Mouse (Mus musculus) T-helper 17 cell (primary cell): ENCODE results near the gene Aebp2.

ENCODE experiments used
- in situ Hi-C, 2 experiments: fragments of 300-600 bp; cut with MboI, MseI; formaldehyde crosslinking; loops; 1 replicate in 1 of 2; 2 replicates in 1 of 2; pipeline ENCODE4 v1.15.1; 2025; ENCODE audit warnings: high pct_unique_total_duplicates in 2 of 2

Gene Aebp2

DNA sequence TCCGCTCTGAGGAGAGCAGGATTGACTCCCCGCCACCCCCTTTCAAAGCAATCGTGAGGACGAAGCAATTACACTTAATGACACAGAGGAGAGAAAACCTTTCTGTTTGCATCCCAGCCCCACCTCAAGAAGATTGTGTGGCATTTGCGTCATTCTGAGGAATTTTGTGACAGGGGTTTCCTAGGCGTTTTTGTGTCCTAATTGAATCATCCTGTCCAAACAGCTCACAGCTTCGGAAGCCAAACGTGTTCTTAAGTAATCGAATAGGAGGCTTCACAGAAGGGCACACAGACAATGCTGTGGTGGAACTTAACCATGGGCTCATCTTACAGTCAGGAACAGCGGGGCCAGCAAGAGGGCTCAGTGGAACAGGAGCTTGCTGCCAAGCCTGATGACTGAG is 15.9 kb upstream of the Aebp2 start:
- in situ Hi-C loops: no loop called here

DNA sequence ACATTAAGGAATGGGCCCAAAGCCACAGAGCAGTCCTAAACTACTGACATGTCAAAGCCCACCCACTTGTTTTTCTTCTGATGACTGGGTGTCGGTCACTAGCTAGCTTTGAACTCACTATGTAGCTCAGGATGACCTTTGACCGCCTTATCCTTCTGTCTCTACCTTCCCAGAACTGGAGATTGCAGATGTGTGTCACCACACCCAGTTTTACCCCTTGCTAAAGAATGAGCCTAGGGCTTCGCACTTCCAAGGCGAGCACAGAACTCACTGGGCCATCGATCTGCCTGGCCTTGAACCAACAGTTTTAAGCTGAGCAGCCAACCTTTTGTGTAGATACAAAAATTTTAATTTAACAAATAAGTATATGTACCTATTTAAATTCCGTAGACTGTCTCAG is 13.8 kb upstream of the Aebp2 start:
- in situ Hi-C loops: no loop called here

DNA sequence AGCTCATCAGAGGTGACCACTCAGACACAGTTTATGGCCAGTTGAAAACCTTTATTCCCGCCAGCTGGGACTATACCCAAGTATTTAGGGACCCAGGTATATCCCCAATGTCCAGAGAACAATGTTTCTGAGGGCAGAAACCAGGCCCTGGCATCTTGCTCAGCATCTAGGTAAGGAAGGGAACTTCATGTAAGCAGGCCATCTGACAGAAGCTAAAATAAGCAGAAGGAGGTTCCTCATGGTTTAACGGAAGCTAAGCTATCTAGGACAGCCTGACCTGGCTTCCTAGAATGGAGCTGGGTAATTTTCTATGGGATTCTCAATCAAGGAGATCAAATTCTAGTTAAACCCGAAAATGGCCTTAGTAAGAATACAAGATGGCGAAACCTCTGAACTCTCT is 12.9 kb upstream of the Aebp2 start:
- in situ Hi-C loops: no loop called here

DNA sequence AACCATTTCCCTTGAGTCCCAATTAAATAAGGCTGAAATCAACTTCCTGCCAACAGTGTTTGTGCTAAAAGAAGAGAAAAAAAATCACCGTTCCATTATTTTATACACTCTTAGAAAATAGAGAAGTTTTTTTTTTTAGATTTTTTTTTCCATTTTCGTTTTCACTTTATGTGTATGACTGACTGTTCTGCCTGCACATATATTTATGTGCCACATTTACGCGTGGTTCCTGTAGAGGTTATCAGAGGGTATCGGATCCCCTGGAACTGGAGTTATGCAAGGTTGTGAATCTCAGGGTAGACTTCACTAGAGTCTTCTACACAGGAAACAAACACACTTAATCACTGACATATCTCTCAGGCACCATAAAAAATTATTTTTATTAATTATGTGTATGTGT is 12.3 kb upstream of the Aebp2 start:
- in situ Hi-C loops: no loop called here

DNA sequence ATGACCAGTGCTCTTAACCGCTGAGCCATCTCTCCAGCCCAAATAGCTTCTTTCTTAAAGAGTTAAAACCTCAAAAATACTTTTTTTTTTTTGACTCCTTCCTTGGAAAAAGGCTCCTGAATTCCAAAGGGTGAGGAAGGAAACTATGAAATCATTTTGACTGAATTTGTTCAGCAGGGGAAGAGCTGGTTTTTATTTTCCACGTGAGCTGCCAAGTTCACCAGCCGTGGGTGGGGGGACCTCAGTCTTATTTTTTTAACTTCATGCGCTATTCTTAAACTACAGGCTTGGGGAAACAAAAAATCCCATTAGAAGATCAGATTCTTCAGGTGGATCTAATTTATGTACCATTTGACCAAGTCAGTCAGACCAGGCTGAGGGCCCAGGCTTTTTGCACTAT is 11.2 kb upstream of the Aebp2 start:
- in situ Hi-C loops: no loop called here

DNA sequence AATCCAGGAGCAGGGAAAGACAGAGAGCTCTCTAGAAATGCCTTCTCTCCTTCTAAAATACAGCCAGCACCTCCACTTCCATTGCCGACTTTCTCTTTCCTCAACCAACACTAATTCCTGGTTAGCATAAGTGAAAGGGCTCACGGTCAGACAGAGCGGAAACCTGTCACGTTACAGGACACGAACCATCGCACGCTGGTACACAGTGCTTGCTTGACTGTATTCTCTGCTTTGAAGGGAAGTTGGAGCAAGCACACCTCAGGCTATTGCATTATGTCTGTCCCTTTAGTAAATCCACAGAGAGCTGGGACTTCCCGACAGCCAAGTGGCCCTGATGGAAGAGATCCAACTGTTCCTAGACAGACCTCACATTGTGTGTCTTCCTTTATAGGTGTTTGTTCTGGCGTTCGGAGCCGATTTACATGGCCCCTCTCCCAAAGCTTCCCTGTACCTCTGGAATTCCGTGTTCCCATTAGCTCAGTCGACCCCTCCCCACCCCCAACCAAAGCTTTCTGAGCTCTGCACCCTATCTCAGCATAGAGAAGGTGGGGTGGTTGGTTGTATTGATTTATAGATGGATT is 10.5 kb upstream of the Aebp2 start:
- in situ Hi-C loops: no loop called here

DNA sequence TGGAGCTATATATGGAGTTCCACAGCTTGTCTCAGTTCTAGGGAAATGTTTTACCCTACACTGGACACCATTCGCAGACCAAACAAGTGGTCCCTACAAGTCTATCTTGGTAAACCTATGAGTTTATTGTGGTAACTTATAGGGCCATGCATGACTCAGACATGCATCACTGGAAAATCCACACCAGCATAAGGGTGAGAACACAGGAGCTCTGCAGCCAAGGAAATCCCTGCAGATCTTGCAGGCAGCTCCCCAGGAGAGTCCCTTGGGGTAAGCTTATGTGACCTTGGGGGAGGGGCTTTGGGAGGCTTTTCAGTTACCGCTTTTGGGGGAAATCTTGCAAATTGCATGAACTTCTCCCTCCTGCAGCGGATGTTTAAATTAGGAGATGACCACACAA is 8.6 kb upstream of the Aebp2 start:
- in situ Hi-C loops: no loop called here

DNA sequence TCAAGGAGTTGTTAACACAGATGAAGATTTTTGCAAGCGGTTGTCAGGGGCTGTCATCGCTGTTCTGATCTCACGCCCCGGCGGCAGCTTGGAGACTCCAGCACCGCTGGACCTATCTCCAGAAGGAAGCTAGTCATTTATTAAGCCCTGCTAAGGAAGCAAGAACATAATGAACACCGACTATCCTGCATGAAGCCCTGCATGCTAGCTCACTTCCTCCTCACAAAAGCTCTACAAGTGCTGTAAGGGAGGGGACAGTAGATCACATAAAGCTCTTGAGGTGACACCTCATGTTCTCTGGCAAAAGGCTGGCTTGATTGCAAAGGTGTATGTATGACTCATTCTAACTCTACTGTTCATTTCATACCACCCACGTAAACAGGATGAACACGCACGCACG is 7.8 kb upstream of the Aebp2 start:
- in situ Hi-C loops: no loop called here

DNA sequence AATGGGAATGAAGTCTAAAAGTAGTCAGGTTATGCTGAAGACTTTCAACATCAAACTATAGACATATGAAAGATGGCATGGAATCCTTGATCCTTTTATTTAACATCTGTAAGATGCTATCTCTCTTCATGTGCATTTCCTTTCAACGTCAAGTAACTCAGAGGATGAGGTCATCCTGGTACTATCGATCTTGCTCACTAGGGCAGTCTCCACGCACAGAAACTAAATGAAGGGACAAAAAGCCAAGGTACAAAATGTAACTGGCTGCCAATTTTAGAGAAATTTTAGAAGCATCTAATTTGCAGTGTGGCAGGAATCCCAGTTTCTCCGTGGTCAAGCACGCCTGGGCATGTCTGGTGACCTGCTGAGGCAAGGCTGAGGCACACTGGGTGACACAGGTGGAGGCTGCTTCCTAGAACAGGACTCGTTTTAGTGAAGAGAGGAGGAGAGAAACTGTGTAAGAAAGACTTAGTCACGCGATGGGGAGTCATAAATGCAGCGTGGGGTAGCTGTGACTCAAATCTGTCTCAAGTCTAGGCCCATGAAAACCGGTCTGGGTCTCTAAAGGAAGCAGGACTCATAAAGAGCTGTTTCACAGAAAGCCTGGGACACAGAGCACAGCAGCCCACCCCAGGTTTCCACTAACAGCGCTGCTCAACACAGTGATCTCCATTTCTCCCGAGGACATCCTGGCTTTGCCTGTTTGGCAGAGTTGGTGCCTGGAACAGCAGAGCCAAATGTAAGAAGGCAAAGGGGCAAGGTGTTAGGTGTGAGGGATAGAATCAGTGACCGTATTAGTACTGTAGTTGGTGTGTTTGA is 1.7 kb upstream of the Aebp2 start:
- in situ Hi-C loops: no loop called here

DNA sequence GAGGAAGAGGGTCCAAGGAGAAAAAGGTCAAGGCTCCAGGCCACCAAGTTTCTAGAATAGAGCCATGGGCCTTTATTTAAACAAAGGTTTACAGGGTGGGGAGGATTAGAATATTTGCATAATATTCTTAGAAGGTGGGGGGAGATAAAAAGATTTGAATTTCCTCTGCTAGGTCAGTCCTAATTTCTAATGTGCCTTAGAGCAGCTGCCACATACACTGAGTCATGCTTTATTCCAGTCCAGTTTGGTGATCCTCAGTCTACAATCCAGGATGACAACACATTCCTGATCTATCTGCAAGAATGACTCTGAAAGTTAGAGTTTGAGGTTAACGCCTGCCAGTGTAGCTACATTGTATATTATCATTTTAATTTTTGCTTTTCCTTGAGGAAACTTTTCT is 841 bp upstream of the Aebp2 start:
- in situ Hi-C loops: no loop called here

DNA sequence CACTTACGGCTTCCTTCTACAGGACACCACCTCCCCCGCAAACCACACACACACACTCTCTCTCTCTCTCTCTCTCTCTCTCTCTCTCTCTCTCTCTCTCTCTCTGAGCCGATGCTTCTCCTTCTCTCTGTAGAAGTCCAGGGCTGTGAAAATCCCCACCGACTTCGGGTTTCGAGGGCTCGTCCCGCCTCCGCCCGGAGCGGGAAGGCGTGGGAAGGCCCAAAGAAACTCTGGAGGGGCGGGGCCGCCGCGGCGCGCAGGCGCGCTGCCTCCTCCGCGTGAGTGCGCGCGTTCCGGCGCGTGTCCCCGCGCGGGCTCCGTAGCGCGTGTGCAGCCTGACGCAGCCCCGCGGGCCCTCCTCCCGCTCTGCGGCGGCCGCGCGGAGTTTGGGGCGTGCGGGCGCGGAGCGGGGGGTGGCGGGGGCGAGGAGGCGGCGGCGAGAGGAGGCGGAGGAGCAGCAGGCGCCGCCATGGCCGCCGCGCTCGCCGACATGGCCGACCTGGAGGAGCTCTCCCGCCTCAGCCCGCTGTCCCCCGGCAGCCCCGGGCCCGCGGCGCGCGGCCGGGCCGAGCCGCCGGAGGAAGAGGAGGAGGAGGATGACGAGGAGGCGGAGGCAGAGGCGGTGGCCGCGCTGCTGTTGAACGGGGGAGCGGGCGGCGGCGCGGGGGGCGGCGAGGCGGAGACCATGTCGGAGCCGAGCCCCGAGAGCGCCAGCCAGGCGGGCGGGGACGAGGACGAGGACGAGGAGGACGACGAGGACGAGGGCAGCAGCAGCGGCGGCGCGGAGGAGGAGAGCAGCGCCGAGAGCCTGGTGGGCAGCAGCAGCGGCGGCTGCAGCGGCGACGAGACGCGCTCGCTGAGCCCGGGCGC is 998 bp downstream of the Aebp2 start:
- in situ Hi-C loops: no loop called here

DNA sequence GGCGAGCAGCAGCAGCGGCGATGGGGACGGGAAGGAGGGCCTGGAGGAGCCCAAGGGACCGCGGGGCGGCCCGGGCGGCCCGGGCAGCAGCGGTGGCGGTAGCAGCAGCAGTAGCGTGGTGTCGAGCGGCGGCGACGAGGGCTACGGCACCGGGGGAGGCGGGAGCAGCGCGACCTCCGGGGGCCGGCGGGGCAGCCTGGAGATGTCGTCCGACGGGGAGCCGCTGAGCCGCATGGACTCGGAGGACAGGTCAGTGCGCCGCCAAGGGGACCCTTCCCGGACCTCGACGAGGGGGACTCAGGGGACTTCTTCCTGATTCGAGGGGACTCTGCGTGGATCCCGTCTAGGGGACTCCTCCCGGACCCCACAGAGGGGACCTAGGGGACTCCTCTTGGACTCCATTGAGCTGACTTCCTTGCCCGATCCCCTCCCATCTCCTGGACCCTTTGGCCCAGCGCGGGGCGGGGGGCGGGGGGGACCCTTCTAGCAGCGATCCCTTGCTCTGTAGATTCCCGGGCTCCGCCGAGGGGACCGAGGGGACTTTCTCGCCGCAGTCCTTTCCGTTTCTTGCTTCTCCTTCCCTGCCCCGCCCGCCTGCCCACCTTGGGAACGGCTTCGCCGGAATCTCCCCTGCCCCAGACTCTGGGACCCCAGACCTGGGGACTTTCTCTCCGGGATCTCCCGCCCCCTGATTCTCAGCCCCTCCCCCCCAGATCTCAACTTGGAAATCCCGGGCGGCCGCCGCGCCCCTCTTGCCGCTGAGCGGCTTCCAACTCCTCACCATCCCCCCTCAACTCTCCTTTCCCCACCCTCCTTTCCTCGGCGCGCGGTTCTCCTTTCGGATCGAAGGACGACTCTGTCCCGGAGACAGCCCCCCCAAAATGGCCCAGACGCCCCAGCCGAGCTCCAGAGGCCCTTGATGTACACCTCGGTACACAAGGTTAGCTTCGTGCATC is 1.9 kb downstream of the Aebp2 start:
- in situ Hi-C loops: no loop called here

DNA sequence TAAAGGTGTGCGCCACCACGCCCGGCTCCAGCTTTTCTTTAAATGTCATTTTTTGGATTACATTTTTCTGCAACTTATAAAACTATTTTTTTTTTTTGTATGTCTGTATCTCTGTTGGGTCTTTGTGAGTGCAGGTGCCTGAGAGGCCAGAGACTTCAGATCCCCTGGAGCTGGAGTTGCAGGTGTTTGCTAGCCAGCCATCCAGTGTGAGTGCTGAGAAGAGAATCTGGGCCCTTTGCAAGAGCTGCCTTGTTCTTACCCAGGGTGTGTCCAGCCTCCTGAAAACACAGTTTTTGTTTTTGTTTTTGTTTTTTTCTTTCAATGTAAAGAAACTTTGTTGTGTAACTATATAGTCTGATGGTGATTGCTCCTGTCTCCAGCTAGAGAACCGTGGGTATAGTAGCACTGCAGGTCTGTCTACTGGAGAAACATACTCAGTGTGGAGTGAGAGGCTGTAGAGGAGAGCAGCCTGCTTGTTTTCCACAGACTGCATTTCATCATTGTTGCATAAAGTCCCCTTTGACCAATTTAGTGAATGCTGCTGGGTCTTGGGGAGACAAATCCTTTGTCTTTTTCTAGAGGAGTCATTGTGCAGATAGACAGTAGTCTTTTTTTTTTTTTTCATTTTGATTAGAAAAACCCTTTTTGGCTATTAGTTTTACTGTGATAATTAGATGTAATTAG is 6.9 kb downstream of the Aebp2 start:
- in situ Hi-C loops: no loop called here

DNA sequence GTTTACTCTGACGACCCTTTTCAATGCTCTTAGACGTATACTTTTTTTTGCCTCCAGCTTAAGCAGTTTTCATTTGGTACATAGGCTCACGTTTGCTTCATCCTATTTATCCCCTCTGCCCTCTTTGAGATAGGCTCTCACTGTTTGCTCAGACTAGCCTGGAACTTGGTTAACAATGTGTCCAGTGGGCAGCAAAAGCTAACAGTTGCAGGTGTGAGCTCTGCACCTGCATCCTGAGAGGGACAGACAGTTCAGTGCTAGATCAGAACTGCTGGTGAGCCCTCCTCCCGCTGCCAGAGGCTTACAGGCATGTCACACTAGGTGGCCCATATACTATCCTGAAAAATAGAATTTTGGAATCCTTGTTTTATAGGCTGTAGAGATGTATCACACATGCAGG is 7.8 kb downstream of the Aebp2 start:
- in situ Hi-C loops: loop anchor here in 1 of 2 experiments (5.0 kb wide), 1 partner anchor 68 kb away; no protein-coding TSS in a partner anchor

DNA sequence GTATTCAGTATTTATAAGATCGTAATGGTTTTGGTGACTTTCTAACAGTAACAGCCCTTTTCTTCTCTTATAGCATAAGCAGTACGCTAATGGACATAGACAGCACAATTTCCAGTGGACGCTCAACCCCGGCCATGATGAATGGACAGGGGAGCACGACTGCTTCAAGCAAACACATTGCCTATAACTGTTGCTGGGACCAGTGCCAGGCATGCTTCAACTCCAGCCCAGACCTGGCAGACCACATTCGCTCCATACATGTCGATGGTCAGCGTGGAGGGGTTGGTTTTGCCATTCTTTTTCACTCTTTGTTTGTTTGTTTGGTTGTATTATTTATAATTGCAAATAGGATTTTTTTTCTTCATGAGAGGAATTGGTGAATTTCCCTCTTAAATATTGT is 11.2 kb downstream of the Aebp2 start:
- in situ Hi-C loops: loop anchor here in 1 of 2 experiments (5.0 kb wide), 1 partner anchor 71 kb away; no protein-coding TSS in a partner anchor

DNA sequence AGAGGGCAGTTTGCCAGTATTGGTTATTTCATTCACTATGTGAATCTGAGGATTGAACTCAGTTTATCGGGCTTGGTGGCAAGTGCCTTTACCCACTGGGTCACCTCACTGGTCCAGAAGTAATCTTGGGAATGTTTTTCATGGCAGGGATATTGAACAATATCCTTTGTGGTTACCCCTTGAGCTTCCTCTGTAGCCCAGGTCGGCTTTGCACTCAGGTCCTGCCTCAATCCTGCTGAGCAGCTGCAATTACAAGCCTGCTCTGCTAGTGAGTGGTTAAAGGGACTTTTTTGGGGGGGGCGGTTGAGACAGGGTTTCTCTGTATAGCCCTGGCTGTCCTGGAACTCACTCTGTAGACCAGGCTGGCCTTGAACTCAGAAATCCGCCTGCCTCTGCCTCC is 13.8 kb downstream of the Aebp2 start:
- in situ Hi-C loops: no loop called here

DNA sequence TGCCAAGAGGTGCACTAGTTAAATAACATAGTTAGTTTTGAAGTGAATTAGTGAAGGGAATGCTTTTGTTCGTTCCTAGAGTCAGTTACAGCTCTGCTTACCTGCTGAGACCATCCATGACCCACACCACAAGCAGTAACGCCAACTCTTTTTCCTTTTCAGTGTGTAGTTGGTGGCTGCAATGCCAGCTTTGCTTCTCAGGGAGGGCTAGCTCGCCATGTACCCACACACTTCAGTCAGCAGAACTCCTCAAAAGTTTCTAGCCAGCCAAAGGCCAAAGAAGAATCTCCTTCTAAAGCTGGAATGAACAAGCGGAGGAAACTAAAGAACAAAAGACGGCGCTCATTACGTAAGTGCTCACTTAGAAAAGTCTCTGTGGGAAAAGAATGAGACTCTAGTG is 19.5 kb downstream of the Aebp2 start:
- in situ Hi-C loops: no loop called here

DNA sequence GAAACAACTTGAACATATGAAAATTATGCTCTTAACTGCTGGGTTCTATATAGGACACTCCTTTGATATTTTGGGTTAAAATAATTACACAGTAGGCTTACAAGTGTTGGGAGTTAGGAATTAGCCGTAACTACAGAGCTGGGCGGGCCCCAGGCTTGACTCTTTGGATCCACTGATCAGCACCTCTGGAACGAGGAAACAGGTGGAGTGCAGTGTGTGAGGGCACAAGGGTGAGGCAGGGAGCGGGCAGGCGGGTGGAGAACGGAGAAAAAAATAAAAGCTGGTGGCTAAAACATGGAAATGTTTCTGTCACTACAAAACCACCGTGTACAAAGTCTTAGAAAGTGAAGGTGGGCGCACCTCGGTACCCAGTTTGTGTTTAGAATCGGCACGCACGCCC is 20.2 kb downstream of the Aebp2 start:
- in situ Hi-C loops: no loop called here

DNA sequence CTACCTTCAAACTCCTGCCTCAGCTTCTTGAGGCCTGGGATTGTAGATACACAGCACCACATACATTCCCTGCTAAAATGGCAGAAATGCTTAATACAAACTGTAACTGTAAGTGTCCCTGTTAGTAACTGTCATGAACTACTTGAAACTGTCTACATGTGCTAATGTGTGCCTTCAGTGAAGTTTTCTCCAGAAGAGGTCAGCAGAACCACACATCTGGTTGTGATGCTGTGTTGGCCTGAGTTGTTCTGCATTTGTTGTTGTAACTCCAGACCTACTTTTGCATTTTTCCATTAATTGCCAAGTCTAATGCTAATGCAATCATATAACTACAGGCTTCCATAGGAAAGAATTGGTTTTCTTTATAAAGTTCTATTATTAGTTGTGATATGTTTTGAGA is 23.5 kb downstream of the Aebp2 start:
- in situ Hi-C loops: no loop called here

DNA sequence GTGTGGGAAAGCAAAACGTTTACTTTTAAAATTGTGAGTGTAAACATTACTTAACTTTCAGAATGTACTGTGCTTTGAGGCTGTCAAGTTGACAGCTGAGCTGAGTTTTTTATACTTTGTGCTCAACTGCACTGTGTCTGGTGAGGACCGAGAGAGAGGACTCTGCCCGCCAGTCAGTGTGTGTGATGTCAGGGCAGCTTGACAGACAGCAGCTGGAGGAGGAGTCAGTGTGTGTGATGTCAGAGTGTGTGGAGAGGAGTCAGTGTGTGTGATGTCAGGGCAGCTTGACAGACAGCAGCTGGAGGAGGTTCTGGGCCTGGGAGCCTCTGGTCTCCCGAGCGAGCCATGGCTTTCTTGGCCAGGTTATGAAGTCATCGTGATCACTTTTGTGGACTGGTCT is 24.4 kb downstream of the Aebp2 start:
- in situ Hi-C loops: no loop called here

DNA sequence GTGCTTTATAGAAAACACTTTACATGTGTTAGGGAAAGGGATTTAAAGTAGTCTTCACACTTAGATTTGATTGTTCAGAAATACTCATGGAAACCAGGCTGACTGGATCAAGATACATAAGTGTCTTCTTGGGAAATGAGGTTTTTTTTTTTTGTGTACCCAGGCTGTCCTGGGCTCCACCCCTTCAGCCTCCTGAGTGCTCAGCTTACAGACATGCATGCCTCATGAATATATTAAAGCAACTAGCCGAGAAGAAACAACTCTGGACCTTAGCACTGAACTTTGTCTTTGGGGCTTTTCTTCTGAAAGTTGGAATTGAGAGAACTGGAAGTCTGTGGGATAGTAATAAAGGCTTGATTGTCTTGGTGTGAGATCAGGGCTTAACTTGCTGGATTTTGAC is 27.3 kb downstream of the Aebp2 start:
- in situ Hi-C loops: no loop called here
